Mouse (Mus musculus): ENCODE data around the gene Arhgef7. TPM values are rescaled to one million over a fixed set of nuclear protein-coding genes. Genes with fewer than 3 reads are reported as not detected.

Arhgef7 gene
- polyA plus RNA-seq, 1 experiment from 2014 or later, result 31.6 TPM

DNA sequence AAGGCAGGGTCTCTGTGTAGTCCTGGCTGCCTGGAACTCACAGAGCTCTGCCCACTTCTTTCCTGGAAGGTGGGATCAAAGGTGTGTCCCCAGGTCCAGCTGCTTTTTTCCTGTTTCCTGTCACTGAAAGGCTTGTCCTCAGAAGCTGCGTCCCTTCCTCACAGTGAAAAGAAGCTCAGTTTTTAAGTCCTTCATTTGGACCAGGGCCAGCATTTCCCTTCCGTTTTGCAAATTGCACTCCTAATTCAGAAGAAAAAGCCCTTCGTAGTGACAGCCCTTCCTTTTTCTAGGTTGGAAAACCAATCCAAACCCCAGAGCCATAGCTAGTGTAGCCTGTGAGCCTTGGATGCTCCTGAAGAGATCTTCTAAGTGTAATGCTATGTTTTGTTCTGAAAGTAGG lies 99.8 kb downstream of the Arhgef7 start:
- Histone ChIP-seq H3K4me1 (ENCODE audit: insufficient read depth, low read depth, low read length) (no peaks in the 10 kb centered on the region; the same call in 1 of the 2 replicates), H3K9me3 (ENCODE audit: low read length) (no peaks in the 10 kb centered on the region), H3K9ac (replicated peaks; ENCODE audit: low read depth) (no peak overlapping the region), H3K27ac (ENCODE audit: low read length) (no peak overlapping the region), H3K27me3 (replicated peaks; ENCODE audit: insufficient read depth, low read length) (no peaks in the 10 kb centered on the region), H3K36me3 (ENCODE audit: insufficient read depth, low read length) (peaks cover 30% of the 10 kb centered on the region), H3K4me3 (ENCODE audit: low read depth, low read length) (no peak overlapping the region), H3K4me2 (replicated peaks; ENCODE audit: low read depth, low read length) (no peak overlapping the region)
- DNase-seq (ENCODE audit: low spot score) (no peak), ATAC-seq (no peak)
- WGBS, result 51% methylated on average over 3 of the region's 3 CpGs
- no peak for TF ChIP-seq CTCF (IDR thresholded peaks at IDR 0.05)
- TF ChIP-seq EP300 (IDR thresholded peaks at IDR 0.05), result no peak

- no peak overlapping the region; the same call in 1 of the 2 replicates for H3K27ac ChIP-seq (ENCODE audit: low read length)
- TF ChIP-seq EP300 (IDR thresholded peaks at IDR 0.05) (no peak), CTCF (IDR thresholded peaks at IDR 0.05) (no peak)
- WGBS, result 69% methylated on average over 16 of the region's 16 CpGs
- H3K27me3 ChIP-seq (replicated peaks; ENCODE audit: insufficient read depth, low read length), result no peaks in the 10 kb centered on the region
- H3K9ac ChIP-seq (replicated peaks; ENCODE audit: low read depth), result no peak overlapping the region
- H3K4me2 ChIP-seq (replicated peaks; ENCODE audit: low read depth, low read length), result no peak overlapping the region
- DNase-seq (ENCODE audit: low spot score) (no peak), ATAC-seq (no peak; the same call in 1 of the 2 replicates)
- H3K9me3 ChIP-seq (ENCODE audit: low read length), result no peaks in the 10 kb centered on the region
- H3K4me3 ChIP-seq (ENCODE audit: low read depth, low read length), result no peak overlapping the region
- peaks cover 27% of the 10 kb centered on the region for H3K36me3 ChIP-seq (ENCODE audit: insufficient read depth, low read length)
- no peaks in the 10 kb centered on the region; the same call in 1 of the 2 replicates for H3K4me1 ChIP-seq (ENCODE audit: insufficient read depth, low read depth, low read length)
These were observed 102.9 kb downstream of the Arhgef7 start for GRCm38 (mm10) chr8:11830214-11831046.

GRCm38 (mm10) chr8:11831174-11831573 lies 103.7 kb downstream of the Arhgef7 start:
- H3K36me3 ChIP-seq (ENCODE audit: insufficient read depth, low read length), result peaks cover 21% of the 10 kb centered on the region
- no peak overlapping the region for H3K27ac ChIP-seq (ENCODE audit: low read length)
- no peak overlapping the region for H3K4me2 ChIP-seq (replicated peaks; ENCODE audit: low read depth, low read length)
- H3K4me3 ChIP-seq (ENCODE audit: low read depth, low read length), result no peak overlapping the region
- H3K4me1 ChIP-seq (ENCODE audit: insufficient read depth, low read depth, low read length), result no peaks in the 10 kb centered on the region; the same call in 1 of the 2 replicates
- no peaks in the 10 kb centered on the region for H3K9me3 ChIP-seq (ENCODE audit: low read length)
- no peaks in the 10 kb centered on the region for H3K27me3 ChIP-seq (replicated peaks; ENCODE audit: insufficient read depth, low read length)
- WGBS, result 61% methylated on average over 10 of the region's 10 CpGs
- H3K9ac ChIP-seq (replicated peaks; ENCODE audit: low read depth), result no peak overlapping the region
- DNase-seq (ENCODE audit: low spot score) (peak; percentile 59), ATAC-seq (peak; percentile 73)
- no peak for TF ChIP-seq EP300 (IDR thresholded peaks at IDR 0.05)

DNA sequence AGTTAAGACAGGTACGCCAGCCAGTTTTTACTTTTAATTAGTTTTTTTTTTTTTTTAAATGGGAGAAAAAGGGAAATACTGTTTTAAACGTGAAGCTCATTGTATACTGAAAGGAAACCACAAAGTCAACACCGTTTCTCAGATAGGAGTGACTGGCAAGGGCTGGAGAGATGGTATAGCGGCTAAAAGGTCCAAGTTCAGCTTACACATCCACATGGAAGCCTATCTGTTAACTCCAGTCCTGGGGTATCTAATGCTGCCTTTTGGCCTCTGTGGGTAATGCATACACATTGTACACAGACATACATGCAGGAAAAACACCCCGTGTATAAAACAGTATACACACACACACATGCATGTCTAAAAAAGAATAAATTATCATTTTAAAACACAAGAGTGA lies 104.4 kb downstream of the Arhgef7 start:
- DNase-seq (ENCODE audit: low spot score), result no peak
- WGBS, result 65% methylated on average over 5 of the region's 5 CpGs
- no peaks in the 10 kb centered on the region; the same call in 1 of the 2 replicates for H3K4me1 ChIP-seq (ENCODE audit: insufficient read depth, low read depth, low read length)
- H3K4me2 ChIP-seq (replicated peaks; ENCODE audit: low read depth, low read length), result no peak overlapping the region
- no peak overlapping the region for H3K9ac ChIP-seq (replicated peaks; ENCODE audit: low read depth)
- no peak for ATAC-seq
- peaks cover 21% of the 10 kb centered on the region for H3K36me3 ChIP-seq (ENCODE audit: insufficient read depth, low read length)
- TF ChIP-seq CTCF (IDR thresholded peaks at IDR 0.05), result no peak
- no peak for TF ChIP-seq EP300 (IDR thresholded peaks at IDR 0.05)
- no peak overlapping the region for H3K27ac ChIP-seq (ENCODE audit: low read length)
- H3K4me3 ChIP-seq (ENCODE audit: low read depth, low read length), result no peak overlapping the region
- no peaks in the 10 kb centered on the region for H3K9me3 ChIP-seq (ENCODE audit: low read length)
- no peaks in the 10 kb centered on the region for H3K27me3 ChIP-seq (replicated peaks; ENCODE audit: insufficient read depth, low read length)

- no peak overlapping the region for H3K27ac ChIP-seq (ENCODE audit: low read length)
- ATAC-seq, result peak; percentile 52
These were observed 105.6 kb downstream of the Arhgef7 start for GRCm38 (mm10) chr8:11833157-11833556.

DNA sequence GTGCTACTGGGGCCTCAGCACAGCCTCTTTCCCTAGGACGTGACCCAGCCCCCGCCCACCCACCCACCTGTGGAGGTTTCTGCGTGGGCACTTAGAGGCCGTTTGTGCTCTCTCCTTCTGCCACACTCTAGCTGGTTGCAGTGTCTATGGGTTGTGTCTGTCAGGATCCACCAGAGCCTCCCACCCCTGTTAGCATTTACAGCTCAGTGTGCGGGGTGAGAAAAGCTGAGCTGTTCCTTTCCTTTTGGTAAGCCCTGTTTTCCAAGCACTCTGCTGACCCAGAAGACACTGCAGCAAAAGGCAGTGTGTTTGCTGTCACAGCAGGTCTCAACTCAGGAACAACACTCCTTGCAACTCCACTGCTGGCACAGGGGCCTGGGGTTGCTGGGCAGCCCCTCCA lies 106.7 kb downstream of the Arhgef7 start:
- WGBS, result 81% methylated on average over 5 of the region's 5 CpGs
- no peak overlapping the region for H3K9ac ChIP-seq (replicated peaks; ENCODE audit: low read depth)
- no peak overlapping the region for H3K4me3 ChIP-seq (ENCODE audit: low read depth, low read length)
- H3K27me3 ChIP-seq (replicated peaks; ENCODE audit: insufficient read depth, low read length), result no peaks in the 10 kb centered on the region
- ATAC-seq (no peak), DNase-seq (ENCODE audit: low spot score) (no peak)
- no peaks in the 10 kb centered on the region for H3K9me3 ChIP-seq (ENCODE audit: low read length)
- peaks cover 21% of the 10 kb centered on the region for H3K36me3 ChIP-seq (ENCODE audit: insufficient read depth, low read length)
- TF ChIP-seq CTCF (IDR thresholded peaks at IDR 0.05), result no peak
- no peak for TF ChIP-seq EP300 (IDR thresholded peaks at IDR 0.05)
- H3K27ac ChIP-seq (ENCODE audit: low read length), result no peak overlapping the region
- no peak overlapping the region for H3K4me2 ChIP-seq (replicated peaks; ENCODE audit: low read depth, low read length)
- no peaks in the 10 kb centered on the region; the same call in 1 of the 2 replicates for H3K4me1 ChIP-seq (ENCODE audit: insufficient read depth, low read depth, low read length)

More at GRCm38 (mm10) chr8:11833157-11833556, 105.6 kb downstream of the Arhgef7 start:
- no peaks in the 10 kb centered on the region for H3K27me3 ChIP-seq (replicated peaks; ENCODE audit: insufficient read depth, low read length)
- H3K4me1 ChIP-seq (ENCODE audit: insufficient read depth, low read depth, low read length), result no peaks in the 10 kb centered on the region; the same call in 1 of the 2 replicates
- TF ChIP-seq EP300 (IDR thresholded peaks at IDR 0.05) (no peak), CTCF (IDR thresholded peaks at IDR 0.05) (no peak)
- WGBS, result 71% methylated on average over 4 of the region's 4 CpGs
- peaks cover 21% of the 10 kb centered on the region for H3K36me3 ChIP-seq (ENCODE audit: insufficient read depth, low read length)
- no peak overlapping the region for H3K4me2 ChIP-seq (replicated peaks; ENCODE audit: low read depth, low read length)
- peak; percentile 50 for DNase-seq (ENCODE audit: low spot score)
- no peak overlapping the region for H3K9ac ChIP-seq (replicated peaks; ENCODE audit: low read depth)
- no peak overlapping the region for H3K4me3 ChIP-seq (ENCODE audit: low read depth, low read length)
- H3K9me3 ChIP-seq (ENCODE audit: low read length), result no peaks in the 10 kb centered on the region
